Mouse (Mus musculus) retina, postnatal 7 days (tissue): ENCODE data around the gene Ccnd2.

ENCODE experiments used
- DNase-seq: peaks from one replicate; pipeline ENCODE4 v3.0.0-alpha.2; 2012; ENCODE audit warnings: low read depth, low spot score

Gene Ccnd2

GRCm38 (mm10) chr6:127108368-127109060 lies 43.5 kb downstream of the Ccnd2 start:
- DNase-seq = no peak

- no peak for DNase-seq
These were observed 44.6 kb downstream of the Ccnd2 start for GRCm38 (mm10) chr6:127107413-127107812.

- no peak for DNase-seq
These were observed 45.3 kb downstream of the Ccnd2 start for GRCm38 (mm10) chr6:127106726-127107125.

- no peak for DNase-seq
These were observed 45.8 kb downstream of the Ccnd2 start for GRCm38 (mm10) chr6:127106189-127106588.

GRCm38 (mm10) chr6:127105107-127105506 lies 46.9 kb downstream of the Ccnd2 start:
- no peak for DNase-seq

GRCm38 (mm10) chr6:127104396-127105029 lies 47.5 kb downstream of the Ccnd2 start:
- no peak for DNase-seq

GRCm38 (mm10) chr6:127103506-127104275 lies 48.3 kb downstream of the Ccnd2 start:
- no peak for DNase-seq

- no peak for DNase-seq
These were observed 57.4 kb downstream of the Ccnd2 start for GRCm38 (mm10) chr6:127094565-127094964.

GRCm38 (mm10) chr6:127086739-127087138 lies 65.3 kb downstream of the Ccnd2 start:
- DNase-seq = no peak

- DNase-seq = no peak
These were observed 70.2 kb downstream of the Ccnd2 start for GRCm38 (mm10) chr6:127081820-127082219.

GRCm38 (mm10) chr6:127079867-127080731 lies 71.9 kb downstream of the Ccnd2 start:
- DNase-seq = peak; percentile 34
